Mouse (Mus musculus): ENCODE results near the gene Tmem121b. TPM values are rescaled to one million over a fixed set of nuclear protein-coding genes. Genes with fewer than 3 reads are reported as not detected.

Gene Tmem121b
- polyA plus RNA-seq, 1 experiment = not detected

GRCm38 (mm10) chr6:120466609-120467329 lies 26.8 kb downstream of the Tmem121b start:
- no peaks in the 10 kb centered on the region for H3K27me3 ChIP-seq (ENCODE audit: control insufficient read depth, insufficient read depth, low read length, poor library complexity, severe bottlenecking)
- no peaks in the 10 kb centered on the region for H3K4me1 ChIP-seq (ENCODE audit: control insufficient read depth, insufficient read depth, low read length)
- TF ChIP-seq CTCF (IDR thresholded peaks at IDR 0.05; ENCODE audit: low read depth, low read length) = no peak
- TF ChIP-seq POLR2A (IDR thresholded peaks at IDR 0.05; ENCODE audit: insufficient read depth, low read length) = no peak
- no peak for TF ChIP-seq EP300 (IDR thresholded peaks at IDR 0.05; ENCODE audit: insufficient read depth, low read depth, low read length)
- no peak overlapping the region for H3K9ac ChIP-seq (ENCODE audit: low read depth, poor library complexity, severe bottlenecking)
- H3K27ac ChIP-seq (ENCODE audit: insufficient read depth, low read length) = no peak overlapping the region
- no peaks in the 10 kb centered on the region for H3K36me3 ChIP-seq (ENCODE audit: control insufficient read depth, insufficient read depth, low read length, poor library complexity, severe bottlenecking)
- H3K4me3 ChIP-seq (ENCODE audit: low read depth, low read length) = no peak overlapping the region
- H3K9me3 ChIP-seq (replicated peaks; ENCODE audit: control insufficient read depth, insufficient read depth, low read length, poor library complexity, severe bottlenecking) = no peaks in the 10 kb centered on the region

GRCm38 (mm10) chr6:120465393-120465792 lies 28.2 kb downstream of the Tmem121b start:
- no peaks in the 10 kb centered on the region for H3K4me1 ChIP-seq (ENCODE audit: control insufficient read depth, insufficient read depth, low read length)
- TF ChIP-seq POLR2A (IDR thresholded peaks at IDR 0.05; ENCODE audit: insufficient read depth, low read length) (no peak), EP300 (IDR thresholded peaks at IDR 0.05; ENCODE audit: insufficient read depth, low read depth, low read length) (no peak), CTCF (IDR thresholded peaks at IDR 0.05; ENCODE audit: low read depth, low read length) (no peak)
- H3K9ac ChIP-seq (ENCODE audit: low read depth, poor library complexity, severe bottlenecking) = no peak overlapping the region
- H3K9me3 ChIP-seq (replicated peaks; ENCODE audit: control insufficient read depth, insufficient read depth, low read length, poor library complexity, severe bottlenecking) = no peaks in the 10 kb centered on the region
- no peaks in the 10 kb centered on the region for H3K27me3 ChIP-seq (ENCODE audit: control insufficient read depth, insufficient read depth, low read length, poor library complexity, severe bottlenecking)
- H3K4me3 ChIP-seq (ENCODE audit: low read depth, low read length) = no peak overlapping the region
- no peak overlapping the region for H3K27ac ChIP-seq (ENCODE audit: insufficient read depth, low read length)
- H3K36me3 ChIP-seq (ENCODE audit: control insufficient read depth, insufficient read depth, low read length, poor library complexity, severe bottlenecking) = no peaks in the 10 kb centered on the region

- H3K27me3 ChIP-seq (ENCODE audit: control insufficient read depth, insufficient read depth, low read length, poor library complexity, severe bottlenecking) = no peaks in the 10 kb centered on the region
- no peak overlapping the region for H3K4me3 ChIP-seq (ENCODE audit: low read depth, low read length)
- H3K36me3 ChIP-seq (ENCODE audit: control insufficient read depth, insufficient read depth, low read length, poor library complexity, severe bottlenecking) = no peaks in the 10 kb centered on the region
- H3K9ac ChIP-seq (ENCODE audit: low read depth, poor library complexity, severe bottlenecking) = no peak overlapping the region
- H3K27ac ChIP-seq (ENCODE audit: insufficient read depth, low read length) = no peak overlapping the region
- TF ChIP-seq EP300 (IDR thresholded peaks at IDR 0.05; ENCODE audit: insufficient read depth, low read depth, low read length) (no peak), CTCF (IDR thresholded peaks at IDR 0.05; ENCODE audit: low read depth, low read length) (no peak), POLR2A (IDR thresholded peaks at IDR 0.05; ENCODE audit: insufficient read depth, low read length) (no peak)
- H3K4me1 ChIP-seq (ENCODE audit: control insufficient read depth, insufficient read depth, low read length) = no peaks in the 10 kb centered on the region
- H3K9me3 ChIP-seq (replicated peaks; ENCODE audit: control insufficient read depth, insufficient read depth, low read length, poor library complexity, severe bottlenecking) = no peaks in the 10 kb centered on the region
Observed at GRCm38 (mm10) chr6:120464406-120464939, 29.1 kb downstream of the Tmem121b start.

GRCm38 (mm10) chr6:120463884-120464283 lies 29.7 kb downstream of the Tmem121b start:
- H3K36me3 ChIP-seq (ENCODE audit: control insufficient read depth, insufficient read depth, low read length, poor library complexity, severe bottlenecking) = no peaks in the 10 kb centered on the region
- no peak for TF ChIP-seq EP300 (IDR thresholded peaks at IDR 0.05; ENCODE audit: insufficient read depth, low read depth, low read length)
- no peak for TF ChIP-seq CTCF (IDR thresholded peaks at IDR 0.05; ENCODE audit: low read depth, low read length)
- TF ChIP-seq POLR2A (IDR thresholded peaks at IDR 0.05; ENCODE audit: insufficient read depth, low read length) = no peak
- no peaks in the 10 kb centered on the region for H3K9me3 ChIP-seq (replicated peaks; ENCODE audit: control insufficient read depth, insufficient read depth, low read length, poor library complexity, severe bottlenecking)
- no peaks in the 10 kb centered on the region for H3K4me1 ChIP-seq (ENCODE audit: control insufficient read depth, insufficient read depth, low read length)
- peak overlapping the region; percentile 89; the same call in 1 of the 2 replicates for H3K9ac ChIP-seq (ENCODE audit: low read depth, poor library complexity, severe bottlenecking)
- H3K27ac ChIP-seq (ENCODE audit: insufficient read depth, low read length) = no peak overlapping the region
- H3K27me3 ChIP-seq (ENCODE audit: control insufficient read depth, insufficient read depth, low read length, poor library complexity, severe bottlenecking) = no peaks in the 10 kb centered on the region
- H3K4me3 ChIP-seq (ENCODE audit: low read depth, low read length) = peak overlapping the region; percentile 85

GRCm38 (mm10) chr6:120463086-120463871 lies 30.3 kb downstream of the Tmem121b start, which contains the start of gene Il17ra:
Il17ra (plus strand) TSS chr6:120463247.
- Histone ChIP-seq H3K4me3 (ENCODE audit: low read depth, low read length) (peak within 1 kb of the TSS; percentile 85), H3K27ac (ENCODE audit: insufficient read depth, low read length) (no peak within 1 kb of the TSS), H3K9ac (ENCODE audit: low read depth, poor library complexity, severe bottlenecking) (peak within 1 kb of the TSS; percentile 89), H3K9me3 (replicated peaks; ENCODE audit: control insufficient read depth, insufficient read depth, low read length, poor library complexity, severe bottlenecking) (no peaks in the 10 kb centered on the region), H3K27me3 (ENCODE audit: control insufficient read depth, insufficient read depth, low read length, poor library complexity, severe bottlenecking) (no peaks in the 10 kb centered on the region), H3K36me3 (ENCODE audit: control insufficient read depth, insufficient read depth, low read length, poor library complexity, severe bottlenecking) (no peaks in the 10 kb centered on the region), H3K4me1 (ENCODE audit: control insufficient read depth, insufficient read depth, low read length) (no peaks in the 10 kb centered on the region)
- TF ChIP-seq CTCF (IDR thresholded peaks at IDR 0.05; ENCODE audit: low read depth, low read length) = no peak
- TF ChIP-seq POLR2A (IDR thresholded peaks at IDR 0.05; ENCODE audit: insufficient read depth, low read length) = no peak
- no peak for TF ChIP-seq EP300 (IDR thresholded peaks at IDR 0.05; ENCODE audit: insufficient read depth, low read depth, low read length)

Data from ES-Bruce4 (cell line).